Mouse (Mus musculus): ENCODE data around the gene Rgma. TPM values are rescaled to one million over a fixed set of nuclear protein-coding genes. Genes with fewer than 3 reads are reported as not detected.

The Rgma gene
- polyA plus RNA-seq, 1 experiment from 2014 or later = 10.0 TPM

DNA sequence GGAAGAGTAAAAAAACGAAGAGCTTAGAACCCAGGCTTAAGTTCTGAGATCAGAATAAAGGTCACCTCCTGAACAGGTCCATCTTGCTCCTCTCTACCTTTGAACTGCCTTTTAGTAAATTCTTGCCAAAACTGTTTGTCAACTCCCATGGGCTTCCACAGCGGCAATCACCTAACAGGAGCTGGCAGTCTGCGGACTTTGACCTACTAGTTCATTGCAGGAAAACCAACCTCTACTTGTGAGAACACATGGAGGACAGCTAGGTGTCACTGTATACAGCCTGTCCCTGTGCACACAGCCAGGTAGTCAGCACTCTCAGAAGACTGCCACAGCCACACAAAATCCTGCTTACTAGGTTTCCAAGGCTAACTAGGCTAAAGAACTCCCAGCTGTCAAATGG, 66.5 kb downstream of the Rgma start:
- H3K4me2 ChIP-seq (replicated peaks; ENCODE audit: low read depth, low read length) = no peak overlapping the region
- H3K27me3 ChIP-seq (ENCODE audit: insufficient read depth, low read length) = no peaks in the 10 kb centered on the region
- H3K4me3 ChIP-seq (ENCODE audit: low read length) = no peak overlapping the region
- H3K36me3 ChIP-seq (ENCODE audit: insufficient read depth, low read length) = peaks cover 83% of the 10 kb centered on the region
- 98% methylated on average over 3 of the region's 3 CpGs for WGBS
- no peaks in the 10 kb centered on the region for H3K9me3 ChIP-seq (ENCODE audit: low read length)
- no peak for ATAC-seq (ENCODE audit: low FRiP score, low TSS enrichment)
- no peak overlapping the region for H3K27ac ChIP-seq (ENCODE audit: low read length)
- H3K4me1 ChIP-seq (ENCODE audit: insufficient read depth, low read length) = no peaks in the 10 kb centered on the region
- H3K9ac ChIP-seq (replicated peaks; ENCODE audit: low read length) = no peak overlapping the region

DNA sequence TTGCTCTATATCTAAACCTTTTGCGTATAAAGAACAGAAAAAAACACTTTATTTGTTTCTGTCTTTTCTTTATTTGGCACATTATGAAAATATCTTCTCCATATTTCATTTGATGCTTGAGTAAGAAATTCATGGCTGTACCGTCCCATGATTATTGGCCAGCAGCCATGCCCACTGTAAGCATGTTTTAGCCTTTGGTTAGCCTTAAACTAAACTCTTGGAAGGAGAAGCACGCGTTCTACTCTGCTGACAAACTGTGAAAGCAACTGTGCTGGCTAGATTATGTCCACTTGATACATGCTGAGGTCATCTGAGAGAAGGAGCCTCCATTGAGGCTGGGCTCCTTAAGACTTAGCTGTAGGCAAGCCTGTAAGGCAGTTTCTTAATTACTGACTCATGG, 66.9 kb downstream of the Rgma start:
- no peaks in the 10 kb centered on the region for H3K27me3 ChIP-seq (ENCODE audit: insufficient read depth, low read length)
- 94% methylated on average over 4 of the region's 4 CpGs for WGBS

DNA sequence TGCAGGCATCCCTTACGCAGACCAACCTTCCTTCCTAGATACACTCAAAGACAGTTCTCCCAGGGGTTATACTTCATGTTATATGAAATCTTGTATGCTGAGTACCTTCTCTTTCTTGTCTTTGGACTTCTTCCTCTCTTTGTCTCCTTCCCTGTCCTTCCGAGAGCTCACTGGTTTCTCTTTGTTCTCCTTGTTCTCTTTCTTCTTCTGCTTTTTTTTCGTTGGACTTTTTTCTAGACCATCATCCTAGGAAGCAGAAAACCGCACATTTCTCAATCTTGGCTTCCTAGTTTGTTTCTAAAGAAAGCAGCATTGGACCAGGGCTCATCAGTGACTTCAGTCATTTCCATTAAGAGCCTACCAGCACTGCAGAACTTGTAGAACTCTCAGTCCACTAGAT, 76.3 kb downstream of the Rgma start:
- H3K36me3 ChIP-seq (ENCODE audit: insufficient read depth, low read length) = peaks cover 85% of the 10 kb centered on the region
- WGBS = 97% methylated on average over 4 of the region's 4 CpGs
- no peak overlapping the region for H3K4me2 ChIP-seq (replicated peaks; ENCODE audit: low read depth, low read length)
- H3K4me1 ChIP-seq (ENCODE audit: insufficient read depth, low read length) = no peaks in the 10 kb centered on the region
- H3K27ac ChIP-seq (ENCODE audit: low read length) = no peak overlapping the region
- H3K4me3 ChIP-seq (ENCODE audit: low read length) = no peak overlapping the region
- H3K9me3 ChIP-seq (ENCODE audit: low read length) = no peaks in the 10 kb centered on the region
- no peaks in the 10 kb centered on the region for H3K27me3 ChIP-seq (ENCODE audit: insufficient read depth, low read length)
- ATAC-seq (ENCODE audit: low FRiP score, low TSS enrichment) = no peak
- H3K9ac ChIP-seq (replicated peaks; ENCODE audit: low read length) = no peak overlapping the region

More for the DNA sequence above, 66.9 kb downstream of the Rgma start:
- Histone ChIP-seq H3K9ac (replicated peaks; ENCODE audit: low read length) (no peak overlapping the region), H3K27ac (ENCODE audit: low read length) (no peak overlapping the region), H3K4me2 (replicated peaks; ENCODE audit: low read depth, low read length) (no peak overlapping the region), H3K4me1 (ENCODE audit: insufficient read depth, low read length) (no peaks in the 10 kb centered on the region), H3K9me3 (ENCODE audit: low read length) (no peaks in the 10 kb centered on the region), H3K4me3 (ENCODE audit: low read length) (no peak overlapping the region), H3K36me3 (ENCODE audit: insufficient read depth, low read length) (peaks cover 87% of the 10 kb centered on the region)
- ATAC-seq (ENCODE audit: low FRiP score, low TSS enrichment) = no peak

DNA sequence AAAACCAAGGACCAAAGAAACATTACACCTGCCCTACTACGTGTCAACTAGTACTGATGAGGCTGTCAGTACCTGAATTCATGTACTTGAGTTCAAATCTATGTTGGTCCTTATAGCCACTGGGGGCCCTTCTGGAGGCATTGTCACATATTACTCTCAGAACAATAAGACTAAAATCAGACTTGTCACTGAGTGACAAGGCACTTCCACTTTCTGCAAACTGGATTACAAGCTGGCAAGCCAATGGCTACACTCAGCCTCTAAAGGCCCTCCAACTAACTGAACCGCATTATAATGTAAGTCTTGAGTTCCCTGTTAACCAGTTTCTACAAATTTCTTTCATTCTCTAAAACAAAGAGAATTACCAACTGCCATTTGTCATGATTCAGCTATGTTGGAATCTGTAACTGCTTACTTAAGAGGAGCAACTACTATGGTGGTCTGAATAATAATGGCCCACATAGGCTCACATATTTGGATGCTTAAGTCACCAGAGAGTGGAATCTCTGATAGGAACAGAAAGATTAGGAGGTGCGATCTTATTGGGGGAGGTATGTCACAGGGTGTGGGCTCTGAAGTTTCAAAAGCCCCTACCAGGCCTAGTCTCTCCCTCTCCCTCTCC, 77.0 kb downstream of the Rgma start:
- 96% methylated on average over 3 of the region's 3 CpGs for WGBS

DNA sequence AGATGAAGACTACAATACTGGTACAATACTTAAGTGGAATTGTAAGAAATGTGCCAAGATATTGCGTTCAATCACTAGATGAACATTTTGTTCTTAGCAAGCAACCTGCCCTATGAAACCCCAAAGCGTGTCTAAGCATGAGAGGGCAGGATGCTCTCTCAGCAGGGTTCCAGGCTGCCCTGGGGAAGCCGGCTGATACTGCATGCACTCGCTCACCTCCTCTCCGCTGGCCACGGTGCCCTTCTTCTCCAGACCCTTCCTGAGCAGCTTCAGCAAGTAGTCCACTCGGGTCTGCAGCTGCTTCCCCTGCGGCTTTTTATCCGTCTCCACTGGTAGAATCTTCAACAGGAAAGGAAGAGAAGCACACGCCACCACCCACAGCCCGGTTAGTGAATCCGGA, 78.8 kb downstream of the Rgma start:
- no peak for ATAC-seq (ENCODE audit: low FRiP score, low TSS enrichment)

More for the DNA sequence above, 77.0 kb downstream of the Rgma start:
- H3K9me3 ChIP-seq (ENCODE audit: low read length) = no peaks in the 10 kb centered on the region
- no peak overlapping the region for H3K9ac ChIP-seq (replicated peaks; ENCODE audit: low read length)
- no peak overlapping the region for H3K27ac ChIP-seq (ENCODE audit: low read length)
- no peak overlapping the region for H3K4me2 ChIP-seq (replicated peaks; ENCODE audit: low read depth, low read length)
- H3K27me3 ChIP-seq (ENCODE audit: insufficient read depth, low read length) = no peaks in the 10 kb centered on the region
- ATAC-seq (ENCODE audit: low FRiP score, low TSS enrichment) = no peak
- no peak overlapping the region for H3K4me3 ChIP-seq (ENCODE audit: low read length)
- H3K36me3 ChIP-seq (ENCODE audit: insufficient read depth, low read length) = peaks cover 82% of the 10 kb centered on the region
- H3K4me1 ChIP-seq (ENCODE audit: insufficient read depth, low read length) = no peaks in the 10 kb centered on the region

DNA sequence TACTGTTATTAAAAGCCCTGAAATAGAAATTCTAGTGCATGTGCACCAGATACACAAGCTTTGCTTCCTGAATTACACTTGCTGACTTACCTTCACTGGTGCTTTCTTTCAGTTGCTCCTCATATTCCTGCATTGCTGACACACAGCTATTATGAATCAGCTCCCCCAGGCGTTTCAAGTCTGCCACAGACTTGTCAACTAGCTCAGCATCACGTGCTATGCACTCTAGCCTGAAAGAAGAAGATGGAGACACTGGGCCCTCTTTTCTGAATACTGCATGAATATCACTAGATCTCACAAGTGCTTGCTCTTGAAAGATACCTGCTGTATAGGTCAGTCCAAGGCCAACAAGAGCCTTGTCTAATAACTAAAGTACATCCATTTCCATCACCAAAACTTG, 88.2 kb downstream of the Rgma start:
- Histone ChIP-seq H3K36me3 (ENCODE audit: insufficient read depth, low read length) (peaks cover 83% of the 10 kb centered on the region), H3K4me3 (ENCODE audit: low read length) (no peak overlapping the region), H3K27ac (ENCODE audit: low read length) (no peak overlapping the region), H3K4me1 (ENCODE audit: insufficient read depth, low read length) (no peaks in the 10 kb centered on the region), H3K27me3 (ENCODE audit: insufficient read depth, low read length) (no peaks in the 10 kb centered on the region), H3K9ac (replicated peaks; ENCODE audit: low read length) (no peak overlapping the region), H3K9me3 (ENCODE audit: low read length) (no peaks in the 10 kb centered on the region), H3K4me2 (replicated peaks; ENCODE audit: low read depth, low read length) (no peak overlapping the region)
- WGBS = 85% methylated on average over 2 of the region's 2 CpGs
- ATAC-seq (ENCODE audit: low FRiP score, low TSS enrichment) = no peak

More for the DNA sequence above, 78.8 kb downstream of the Rgma start:
- H3K4me2 ChIP-seq (replicated peaks; ENCODE audit: low read depth, low read length) = no peak overlapping the region
- no peak overlapping the region for H3K27ac ChIP-seq (ENCODE audit: low read length)
- H3K9ac ChIP-seq (replicated peaks; ENCODE audit: low read length) = no peak overlapping the region
- 91% methylated on average over 12 of the region's 12 CpGs for WGBS
- H3K4me1 ChIP-seq (ENCODE audit: insufficient read depth, low read length) = no peaks in the 10 kb centered on the region
- no peaks in the 10 kb centered on the region for H3K27me3 ChIP-seq (ENCODE audit: insufficient read depth, low read length)
- H3K4me3 ChIP-seq (ENCODE audit: low read length) = no peak overlapping the region
- H3K36me3 ChIP-seq (ENCODE audit: insufficient read depth, low read length) = peaks cover 78% of the 10 kb centered on the region
- no peaks in the 10 kb centered on the region for H3K9me3 ChIP-seq (ENCODE audit: low read length)

DNA sequence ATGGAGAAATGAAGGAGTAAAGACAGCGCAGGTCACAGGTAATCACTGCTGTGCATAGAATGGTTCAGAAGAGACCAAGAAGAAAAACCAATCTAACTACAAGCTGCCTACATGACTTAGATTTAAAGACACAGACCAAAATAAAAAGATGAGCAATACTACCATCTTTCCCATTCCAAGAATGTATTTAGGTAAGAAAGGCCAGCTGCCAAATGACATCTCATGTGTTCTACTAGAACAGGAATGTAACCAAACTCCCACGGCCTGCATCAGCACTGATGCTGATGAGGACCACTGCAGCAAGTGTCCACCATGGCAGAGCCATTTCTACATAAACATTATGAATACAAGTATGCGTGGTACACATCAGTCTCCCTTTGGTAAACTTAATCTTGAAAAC, 92.4 kb downstream of the Rgma start:
- WGBS = 94% methylated on average over 3 of the region's 3 CpGs
- no peak overlapping the region for H3K9ac ChIP-seq (replicated peaks; ENCODE audit: low read length)
- H3K27me3 ChIP-seq (ENCODE audit: insufficient read depth, low read length) = no peaks in the 10 kb centered on the region
- ATAC-seq (ENCODE audit: low FRiP score, low TSS enrichment) = no peak
- H3K9me3 ChIP-seq (ENCODE audit: low read length) = no peaks in the 10 kb centered on the region
- H3K4me2 ChIP-seq (replicated peaks; ENCODE audit: low read depth, low read length) = no peak overlapping the region
- H3K27ac ChIP-seq (ENCODE audit: low read length) = no peak overlapping the region
- no peaks in the 10 kb centered on the region for H3K4me1 ChIP-seq (ENCODE audit: insufficient read depth, low read length)
- peaks cover 79% of the 10 kb centered on the region for H3K36me3 ChIP-seq (ENCODE audit: insufficient read depth, low read length)
- H3K4me3 ChIP-seq (ENCODE audit: low read length) = no peak overlapping the region

Other genes with a start within 250 kb of the Rgma start
- 45.3 and 59.0 TPM in 2 replicates for gene Chd2, start 166.3 kb downstream of the Rgma start, polyA plus RNA-seq (2015; fragmentation: Nextera tagmentation; extraction: Ambion mirVana)

All from kidney, embryonic 16.5 days (tissue).